Mouse (Mus musculus) cortical plate, adult 2 months (tissue): Measurements from ENCODE around the gene Tmem199.

Source experiments
- CTCF ChIP-seq: fragments of 200-500 bp; IDR thresholded peaks from 2 replicates; pipeline ENCODE4 v1.5.1; 2011; ENCODE audit warnings: mild to moderate bottlenecking, control low read depth, low read length; ENCODE audit not compliant: insufficient read depth; ENCODE audit errors: extremely low read depth
- POLR2A ChIP-seq: fragments of 200-500 bp; IDR thresholded peaks from 2 replicates; pipeline ENCODE4 v1.6.1; 2011; ENCODE audit warnings: mild to moderate bottlenecking, low read length, control low read depth; ENCODE audit not compliant: insufficient read depth; ENCODE audit errors: extremely low read depth

DNA sequence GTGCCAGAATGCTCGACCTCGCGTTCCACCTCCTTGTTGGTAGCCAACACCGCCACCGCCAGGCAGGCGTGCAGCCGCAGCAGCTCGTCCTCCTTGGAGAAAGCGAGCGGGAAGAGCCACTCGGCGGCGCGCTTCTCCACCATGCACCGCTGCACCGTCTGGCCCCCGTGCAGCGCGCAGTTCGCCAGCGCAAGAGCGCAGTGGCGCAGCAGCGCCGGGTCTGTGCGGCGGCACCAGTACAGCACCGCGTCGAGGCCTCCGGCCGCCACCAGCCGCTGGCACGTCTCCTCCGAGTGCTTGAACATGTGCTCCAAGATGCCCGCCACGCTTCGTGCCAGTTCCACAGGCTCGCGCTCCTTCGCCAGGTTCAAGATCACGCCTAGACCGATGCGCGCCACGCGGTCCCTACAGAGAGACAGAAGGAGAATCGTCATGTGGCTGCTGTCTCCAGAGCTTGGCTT is 21.2 kb downstream of the Tmem199 start:
- TF ChIP-seq CTCF (0 out of 2 replicates have a peak, but pooled peaks have one; percentile 16), POLR2A (no peak)
